Mouse (Mus musculus): ENCODE measurements around the gene Rbmx2. TPM values are rescaled to one million over a fixed set of nuclear protein-coding genes. Genes with fewer than 3 reads are reported as not detected.

Rbmx2 gene
- 1 to 10 TPM; 4.2 to 5.1 TPM for total RNA-seq (2021)

GRCm38 (mm10) chrX:48694864-48695371 is at the start of gene Rbmx2:
TSS of gene Rbmx2 (plus strand) at chrX:48695004.
- peak; percentile 73 to 80 for DNase-seq (ENCODE audit: extremely low spot score in 1 of 2, low spot score in 1 of 2)

- no peak for DNase-seq (ENCODE audit: extremely low spot score in 1 of 2, low spot score in 1 of 2)
These were observed 28.0 kb upstream of the Rbmx2 start for GRCm38 (mm10) chrX:48666807-48667206.

- no peak for DNase-seq (ENCODE audit: extremely low spot score in 1 of 2, low spot score in 1 of 2)
These were observed 25.2 kb upstream of the Rbmx2 start for GRCm38 (mm10) chrX:48669588-48669987.

- no peak for DNase-seq (ENCODE audit: extremely low spot score in 1 of 2, low spot score in 1 of 2)
These were observed 23.1 kb upstream of the Rbmx2 start for GRCm38 (mm10) chrX:48671714-48672113.

- DNase-seq (ENCODE audit: extremely low spot score in 1 of 2, low spot score in 1 of 2) = no peak
These were observed 20.6 kb upstream of the Rbmx2 start, which contains the start of gene Gpr119 for GRCm38 (mm10) chrX:48674171-48674570. TSS of gene Gpr119 (minus strand) at chrX:48674478.

- peak in 1 of 2 experiments; percentile 37 for DNase-seq (ENCODE audit: extremely low spot score in 1 of 2, low spot score in 1 of 2)
These were observed 11.4 kb upstream of the Rbmx2 start for GRCm38 (mm10) chrX:48683451-48683850.

GRCm38 (mm10) chrX:48683857-48684256 is 10.9 kb upstream of the Rbmx2 start:
- DNase-seq (ENCODE audit: extremely low spot score in 1 of 2, low spot score in 1 of 2) = no peak

- no peak for DNase-seq (ENCODE audit: extremely low spot score in 1 of 2, low spot score in 1 of 2)
These were observed 344 bp upstream of the Rbmx2 start for GRCm38 (mm10) chrX:48694460-48694859.

- DNase-seq (ENCODE audit: extremely low spot score in 1 of 2, low spot score in 1 of 2) = no peak
These were observed 14.9 kb downstream of the Rbmx2 start for GRCm38 (mm10) chrX:48709701-48710100.

GRCm38 (mm10) chrX:48712846-48713245 is 18.0 kb downstream of the Rbmx2 start:
- no peak for DNase-seq (ENCODE audit: extremely low spot score in 1 of 2, low spot score in 1 of 2)

- no peak for DNase-seq (ENCODE audit: extremely low spot score in 1 of 2, low spot score in 1 of 2)
These were observed 60.0 kb downstream of the Rbmx2 start for GRCm38 (mm10) chrX:48754710-48755283.

Other genes with a start within 250 kb of the Rbmx2 start
- under 1 TPM; 0.47 to 0.73 TPM for gene Elf4, start 231.9 kb upstream of the Rbmx2 start, total RNA-seq (2021)
- 10 to 100 TPM; 27.6 to 28.7 TPM for gene Aifm1, start 181.4 kb upstream of the Rbmx2 start, total RNA-seq (2021)
- gene Rab33a, start 175.7 kb upstream of the Rbmx2 start, total RNA-seq (2021) = 10 to 100 TPM; 24.6 to 25.1 TPM
- gene Zfp280c, start 100.5 kb upstream of the Rbmx2 start, total RNA-seq (2021) = 10 to 100 TPM; 18.7 to 25.9 TPM
- 10 to 100 TPM; 50.5 to 54.6 TPM for gene Slc25a14, start 71.6 kb upstream of the Rbmx2 start, total RNA-seq (2021)
- not detected for gene Gpr119, start 20.5 kb upstream of the Rbmx2 start, total RNA-seq (2021)
- not detected for gene Gm595, start 182.7 kb downstream of the Rbmx2 start, total RNA-seq (2021)

All from layer of hippocampus, postnatal 25 days (tissue).